Mouse (Mus musculus): ENCODE results near the gene Uhrf1bp1. TPM values are rescaled to one million over a fixed set of nuclear protein-coding genes. Genes with fewer than 3 reads are reported as not detected.

Gene Uhrf1bp1
- total and polyA plus RNA-seq, 3 experiments, result 8.5 to 31.5 (median 21.0) TPM

DNA sequence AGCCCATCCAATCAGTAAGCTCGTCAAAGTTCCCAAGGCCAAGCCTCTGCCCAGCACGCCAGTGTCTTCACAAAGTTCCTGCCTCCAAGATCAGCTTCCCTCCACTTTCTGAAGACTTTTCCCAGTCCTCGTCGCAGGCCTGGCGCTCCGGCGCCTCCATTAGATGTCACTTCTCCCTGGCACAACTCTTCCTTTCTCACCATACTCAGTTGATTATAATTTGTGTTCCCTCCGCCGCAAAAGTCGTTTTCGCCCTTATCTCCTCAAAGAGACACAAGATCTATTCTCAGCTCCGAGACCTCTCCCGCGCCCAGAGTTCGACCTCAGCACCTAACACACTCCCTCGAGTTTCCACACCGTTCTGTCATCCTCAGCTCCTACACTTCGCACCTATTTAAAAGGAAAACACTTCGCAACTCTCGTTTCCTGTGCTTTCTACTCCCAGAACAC, 36.7 kb upstream of the Uhrf1bp1 start:
- Histone ChIP-seq H3K9me3 (replicated peaks) (no peaks in the 10 kb centered on the region), H3K27me3 (ENCODE audit: insufficient read depth, low read length) (no peaks in the 10 kb centered on the region), H3K36me3 (replicated peaks) (peaks cover 27% of the 10 kb centered on the region), H3K4me3 (ENCODE audit: low read depth, low read length) (peak overlapping the region; percentile 97), H3K4me1 (ENCODE audit: insufficient read depth, low read depth, low read length) (peaks cover 41% of the 10 kb centered on the region)
- ATAC-seq (ENCODE audit: extremely low read depth, insufficient number of reproducible peaks, low FRiP score, poor library complexity, severe bottlenecking) (no peak), DNase-seq (ENCODE audit: low spot score) (no peak)
- TF ChIP-seq POLR2AphosphoS5 (IDR thresholded peaks at IDR 0.05; ENCODE audit: insufficient replicate concordance, low read depth, low read length), result no peak
- no peak for TF ChIP-seq GATA2 (IDR thresholded peaks at IDR 0.05; ENCODE audit: borderline replicate concordance, low read depth, low read length)
- no peak for TF ChIP-seq TAL1 (conservative IDR thresholded peaks at IDR 0.05; ENCODE audit: low read depth, low read length)
- no peak for TF ChIP-seq CTCF (IDR thresholded peaks at IDR 0.05; ENCODE audit: low read depth, low read length)
- no peak for TF ChIP-seq GATA1 (IDR thresholded peaks at IDR 0.05; ENCODE audit: borderline replicate concordance, low read length)

DNA sequence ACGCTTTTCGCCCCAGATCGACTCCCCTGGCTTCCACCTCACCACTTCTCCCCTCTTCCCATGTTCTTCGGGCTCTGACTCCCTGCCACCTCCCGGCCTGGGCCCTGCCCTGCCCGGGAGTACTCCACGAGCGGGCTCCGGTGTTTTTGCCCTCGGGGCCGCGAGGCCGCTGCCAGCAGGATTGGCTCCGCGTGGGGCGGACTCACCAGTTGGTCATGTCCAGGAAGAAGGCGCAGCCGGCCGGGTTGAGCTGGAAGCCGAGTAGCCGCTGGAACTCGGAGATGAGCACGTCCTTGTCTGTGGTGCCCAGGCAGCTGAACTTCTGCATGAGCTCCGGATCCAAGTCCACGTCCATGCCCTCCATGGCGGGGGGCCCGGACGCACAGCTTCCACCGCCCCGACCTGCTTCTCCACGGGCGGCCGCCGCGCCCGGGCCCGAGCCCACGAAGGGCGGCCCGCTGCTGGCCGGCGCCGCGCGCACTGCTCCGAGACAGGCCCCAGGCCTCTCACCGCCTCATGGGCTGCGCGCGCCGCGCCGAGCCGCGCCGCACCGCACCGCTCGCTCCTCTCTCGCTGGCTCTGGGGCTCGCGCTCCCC, 36.2 kb upstream of the Uhrf1bp1 start:
- Histone ChIP-seq H3K4me3 (ENCODE audit: low read depth, low read length) (peak overlapping the region; percentile 97), H3K9me3 (replicated peaks) (no peaks in the 10 kb centered on the region), H3K36me3 (replicated peaks) (peaks cover 25% of the 10 kb centered on the region), H3K4me1 (ENCODE audit: insufficient read depth, low read depth, low read length) (peaks cover 45% of the 10 kb centered on the region), H3K27me3 (ENCODE audit: insufficient read depth, low read length) (no peaks in the 10 kb centered on the region)
- ATAC-seq (ENCODE audit: extremely low read depth, insufficient number of reproducible peaks, low FRiP score, poor library complexity, severe bottlenecking) (no peak), DNase-seq (ENCODE audit: low spot score) (no peak)
- TF ChIP-seq GATA2 (IDR thresholded peaks at IDR 0.05; ENCODE audit: borderline replicate concordance, low read depth, low read length) (no peak), CTCF (IDR thresholded peaks at IDR 0.05; ENCODE audit: low read depth, low read length) (no peak), TAL1 (conservative IDR thresholded peaks at IDR 0.05; ENCODE audit: low read depth, low read length) (no peak), POLR2AphosphoS5 (IDR thresholded peaks at IDR 0.05; ENCODE audit: insufficient replicate concordance, low read depth, low read length) (no peak), GATA1 (IDR thresholded peaks at IDR 0.05; ENCODE audit: borderline replicate concordance, low read length) (no peak)

DNA sequence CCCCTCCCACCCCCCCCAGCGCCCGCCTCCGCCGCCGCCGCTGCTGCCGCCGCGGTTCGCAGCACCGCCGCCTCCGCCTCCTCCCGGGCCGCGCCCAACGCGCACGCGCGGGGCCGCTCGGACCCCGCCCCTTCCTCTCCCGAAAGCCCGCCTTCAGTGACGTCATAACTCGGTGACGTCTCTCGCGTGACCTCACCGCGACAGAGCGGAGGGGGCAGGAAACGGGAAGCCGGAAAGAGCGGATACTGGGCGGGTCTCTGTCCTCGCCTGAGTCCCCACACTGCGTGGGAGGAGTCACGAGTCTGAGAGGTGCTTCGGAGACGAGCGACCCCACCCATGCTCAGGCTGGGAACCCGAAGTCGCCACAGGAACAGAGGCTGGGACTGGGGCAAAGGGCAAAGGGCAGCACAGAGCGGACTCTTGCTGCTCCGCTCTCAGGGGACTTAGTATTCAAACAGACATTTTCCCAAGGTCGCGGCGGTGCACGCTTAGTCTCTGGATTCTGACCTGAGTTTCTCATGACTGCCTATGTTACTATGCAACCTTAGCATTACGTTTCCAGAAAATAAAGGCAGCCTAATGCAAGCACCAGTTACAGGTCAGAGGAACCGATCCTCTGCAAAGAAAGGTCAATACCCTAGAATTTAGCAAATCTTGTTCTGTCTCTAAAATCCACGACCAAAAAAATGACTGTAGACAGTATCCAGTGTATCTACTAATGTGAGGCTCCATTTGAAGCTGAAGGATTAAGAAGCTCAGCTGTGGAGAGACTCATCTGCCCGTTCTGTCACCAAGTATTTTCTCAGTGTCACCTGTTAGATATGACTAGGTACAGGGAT, 35.5 kb upstream of the Uhrf1bp1 start, which contains the start of gene D17Wsu92e:
D17Wsu92e (minus strand) TSS at position 81 of the 839 bp plus-strand sequence.
- peak; percentile 92 for ATAC-seq (ENCODE audit: extremely low read depth, insufficient number of reproducible peaks, low FRiP score, poor library complexity, severe bottlenecking)
- TF ChIP-seq TAL1 (conservative IDR thresholded peaks at IDR 0.05; ENCODE audit: low read depth, low read length) (no peak), POLR2AphosphoS5 (IDR thresholded peaks at IDR 0.05; ENCODE audit: insufficient replicate concordance, low read depth, low read length) (no peak), GATA1 (IDR thresholded peaks at IDR 0.05; ENCODE audit: borderline replicate concordance, low read length) (no peak), GATA2 (IDR thresholded peaks at IDR 0.05; ENCODE audit: borderline replicate concordance, low read depth, low read length) (no peak), CTCF (IDR thresholded peaks at IDR 0.05; ENCODE audit: low read depth, low read length) (no peak)
- Histone ChIP-seq H3K9me3 (replicated peaks) (no peaks in the 10 kb centered on the region), H3K27me3 (ENCODE audit: insufficient read depth, low read length) (no peaks in the 10 kb centered on the region), H3K4me1 (ENCODE audit: insufficient read depth, low read depth, low read length) (peaks cover 52% of the 10 kb centered on the region), H3K4me3 (ENCODE audit: low read depth, low read length) (peak within 1 kb of the TSS; percentile 97), H3K36me3 (replicated peaks) (peaks cover 19% of the 10 kb centered on the region)
- DNase-seq (ENCODE audit: low spot score), result peak; percentile 79

DNA sequence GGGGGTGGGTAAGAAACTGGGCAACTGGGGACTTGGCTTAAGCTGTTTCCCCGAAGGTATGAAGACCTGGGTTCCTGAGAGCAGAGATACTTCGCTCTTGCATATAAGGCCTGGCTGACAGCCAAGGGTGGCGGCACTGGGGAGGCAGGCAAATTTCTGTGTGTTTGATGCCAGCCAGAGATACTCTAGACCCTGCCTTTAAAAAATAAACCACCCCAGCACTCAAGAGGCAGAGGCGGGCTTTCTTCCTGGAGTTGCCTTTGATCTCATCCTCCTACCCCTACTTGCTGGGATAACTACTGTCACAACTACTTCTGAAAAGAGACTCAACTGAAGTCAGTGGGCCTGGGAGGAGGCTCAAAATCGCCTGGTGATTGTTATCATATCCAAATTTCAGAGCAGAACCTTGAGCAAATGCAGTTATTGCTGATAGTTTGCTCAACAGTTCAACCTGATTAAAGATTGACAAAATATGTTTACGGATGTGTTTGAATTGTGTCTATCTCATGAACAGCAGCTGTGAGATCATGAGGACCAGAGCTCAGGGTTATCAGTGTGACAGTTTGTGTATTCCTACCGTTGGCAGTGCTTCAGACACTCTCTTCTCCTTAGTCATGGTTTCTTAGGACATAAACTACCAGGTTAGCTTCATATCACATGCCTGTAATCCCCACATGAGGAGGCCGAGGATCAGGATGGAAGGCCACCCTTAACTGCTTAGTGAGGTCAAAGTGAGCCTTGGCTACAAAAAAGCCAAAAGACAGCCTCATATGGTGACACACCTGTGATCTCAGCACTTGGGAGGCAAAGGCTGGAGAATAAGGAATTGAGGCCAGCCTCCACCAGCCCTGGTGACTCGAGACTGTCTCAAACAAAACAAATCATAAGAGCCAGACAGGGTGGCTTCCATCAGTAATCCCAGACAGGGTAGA, 34.6 kb upstream of the Uhrf1bp1 start:
- H3K9me3 ChIP-seq (replicated peaks), result no peaks in the 10 kb centered on the region
- peaks cover 16% of the 10 kb centered on the region for H3K36me3 ChIP-seq (replicated peaks)
- TF ChIP-seq TAL1 (conservative IDR thresholded peaks at IDR 0.05; ENCODE audit: low read depth, low read length) (peak; percentile 20; the same call in 1 of the 2 replicates), GATA2 (IDR thresholded peaks at IDR 0.05; ENCODE audit: borderline replicate concordance, low read depth, low read length) (no peak)
- peaks cover 61% of the 10 kb centered on the region for H3K4me1 ChIP-seq (ENCODE audit: insufficient read depth, low read depth, low read length)
- ATAC-seq (ENCODE audit: extremely low read depth, insufficient number of reproducible peaks, low FRiP score, poor library complexity, severe bottlenecking) (no peak), DNase-seq (ENCODE audit: low spot score) (no peak)
- no peaks in the 10 kb centered on the region for H3K27me3 ChIP-seq (ENCODE audit: insufficient read depth, low read length)
- peak overlapping the region; percentile 97; the same call in 1 of the 2 replicates for H3K4me3 ChIP-seq (ENCODE audit: low read depth, low read length)

DNA sequence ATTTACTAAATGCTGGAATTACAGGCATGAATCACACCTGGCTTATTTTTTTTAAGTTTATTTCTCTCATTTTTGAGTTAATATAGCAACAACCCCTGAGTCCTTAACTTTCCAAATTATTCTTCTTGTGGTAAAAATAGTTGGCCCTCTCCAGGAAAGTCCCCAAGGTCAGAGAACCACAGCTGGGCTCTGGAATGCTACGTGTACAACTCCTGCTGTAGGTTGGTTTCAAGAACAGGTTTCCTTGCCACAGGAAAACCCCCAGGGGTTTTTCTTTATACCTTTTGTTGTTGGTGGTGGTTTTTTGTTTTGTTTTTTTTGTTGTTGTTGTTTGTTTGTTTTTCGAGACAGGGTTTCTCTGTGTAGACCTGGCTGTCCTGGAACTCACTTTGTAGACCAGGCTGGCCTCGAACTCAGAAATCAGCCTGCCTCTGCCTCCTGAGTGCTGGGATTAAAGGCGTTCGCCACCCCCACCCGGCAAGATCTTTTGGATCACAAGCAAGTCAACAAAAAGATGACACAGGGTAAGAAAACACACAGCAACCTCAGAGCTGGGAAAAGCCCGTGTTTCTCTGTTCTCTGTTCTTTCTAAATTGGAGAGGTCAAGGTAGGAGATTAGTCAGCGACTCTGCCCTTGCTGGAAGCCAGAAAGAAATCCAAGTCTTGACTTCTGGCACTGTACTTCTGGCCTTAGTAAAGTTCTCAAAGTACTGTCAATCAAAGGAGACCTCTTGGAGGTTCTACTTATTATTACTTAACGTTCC, 32.9 kb upstream of the Uhrf1bp1 start:
- Histone ChIP-seq H3K4me1 (ENCODE audit: insufficient read depth, low read depth, low read length) (peaks cover 58% of the 10 kb centered on the region), H3K27me3 (ENCODE audit: insufficient read depth, low read length) (no peaks in the 10 kb centered on the region), H3K4me3 (ENCODE audit: low read depth, low read length) (no peak overlapping the region), H3K36me3 (replicated peaks) (peaks cover 2% of the 10 kb centered on the region), H3K9me3 (replicated peaks) (no peaks in the 10 kb centered on the region)
- TF ChIP-seq TAL1 (conservative IDR thresholded peaks at IDR 0.05; ENCODE audit: low read depth, low read length) (no peak), CTCF (IDR thresholded peaks at IDR 0.05; ENCODE audit: low read depth, low read length) (no peak), GATA2 (IDR thresholded peaks at IDR 0.05; ENCODE audit: borderline replicate concordance, low read depth, low read length) (no peak), GATA1 (IDR thresholded peaks at IDR 0.05; ENCODE audit: borderline replicate concordance, low read length) (no peak), POLR2AphosphoS5 (IDR thresholded peaks at IDR 0.05; ENCODE audit: insufficient replicate concordance, low read depth, low read length) (no peak)
- DNase-seq (ENCODE audit: low spot score) (no peak), ATAC-seq (ENCODE audit: extremely low read depth, insufficient number of reproducible peaks, low FRiP score, poor library complexity, severe bottlenecking) (no peak)

All from G1E (cell line).